Mouse (Mus musculus): ENCODE measurements around the gene Hspa1l.
"Not testable (repeated sequence)": the region's sequence is repeated elsewhere in the genome, so short reads cannot be mapped to it uniquely, and the experiment has no call there.

The Hspa1l gene

DNA sequence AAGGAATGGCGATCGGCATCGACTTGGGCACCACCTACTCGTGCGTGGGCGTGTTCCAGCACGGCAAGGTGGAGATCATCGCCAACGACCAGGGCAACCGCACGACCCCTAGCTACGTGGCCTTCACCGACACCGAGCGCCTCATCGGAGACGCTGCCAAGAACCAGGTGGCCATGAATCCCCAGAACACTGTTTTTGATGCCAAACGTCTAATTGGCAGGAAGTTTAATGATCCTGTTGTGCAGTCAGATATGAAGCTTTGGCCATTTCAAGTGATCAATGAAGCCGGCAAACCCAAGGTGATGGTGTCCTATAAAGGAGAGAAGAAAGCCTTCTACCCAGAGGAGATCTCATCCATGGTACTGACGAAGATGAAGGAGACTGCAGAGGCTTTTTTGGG is 4.5 kb downstream of the Hspa1l start:
- DNase-seq: no peak

DNA sequence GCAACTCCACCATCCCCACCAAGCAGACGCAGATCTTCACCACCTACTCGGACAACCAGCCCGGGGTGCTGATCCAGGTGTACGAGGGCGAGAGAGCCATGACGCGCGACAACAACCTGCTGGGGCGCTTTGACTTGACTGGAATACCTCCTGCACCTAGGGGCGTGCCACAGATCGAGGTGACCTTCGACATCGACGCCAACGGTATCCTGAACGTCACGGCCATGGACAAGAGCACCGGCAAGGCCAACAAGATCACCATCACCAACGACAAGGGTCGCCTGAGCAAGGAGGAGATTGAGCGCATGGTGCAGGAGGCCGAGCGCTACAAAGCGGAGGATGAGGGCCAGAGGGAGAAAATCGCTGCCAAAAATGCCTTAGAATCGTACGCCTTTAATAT is 5.7 kb downstream of the Hspa1l start:
- no peak for DNase-seq

DNA sequence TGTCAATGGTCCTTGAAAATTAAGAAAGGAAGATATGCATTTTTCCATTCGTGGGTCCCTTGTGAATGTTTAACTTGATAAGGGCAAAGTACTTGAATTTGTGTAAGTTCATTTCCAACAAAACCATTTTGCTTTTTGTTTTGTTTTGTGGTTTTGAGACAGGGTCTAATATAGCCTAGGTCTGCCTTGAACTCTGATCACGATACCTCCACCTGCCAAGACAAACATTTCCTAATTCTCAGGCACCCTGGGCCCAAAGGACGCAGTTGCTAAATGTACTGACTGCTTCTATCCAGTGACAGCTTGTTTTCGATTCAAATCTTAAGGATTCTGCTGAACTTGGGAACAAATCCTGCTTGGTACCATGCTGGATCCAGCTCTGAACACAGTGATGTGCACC is 7.1 kb downstream of the Hspa1l start:
- DNase-seq: no peak

DNA sequence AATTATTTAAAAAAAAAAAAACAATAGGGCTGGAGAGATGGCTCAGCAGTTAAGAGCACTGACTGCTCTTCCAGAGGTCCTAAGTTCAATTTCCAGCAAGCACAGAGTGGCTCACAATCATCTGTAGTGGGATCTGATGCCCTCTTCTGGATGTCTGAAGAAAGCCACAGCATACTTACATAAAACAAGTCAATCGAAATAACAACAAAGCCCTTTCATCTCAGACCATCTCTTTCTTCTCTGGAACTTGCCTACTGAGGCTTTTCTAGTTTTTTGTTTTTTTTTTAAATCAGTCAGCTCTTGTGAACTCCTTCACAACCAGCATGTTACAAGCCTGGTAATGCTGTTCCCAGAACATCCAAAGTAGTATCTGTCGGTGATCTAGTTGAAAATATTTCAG is 8.2 kb downstream of the Hspa1l start:
- peak; percentile 54 for DNase-seq

DNA sequence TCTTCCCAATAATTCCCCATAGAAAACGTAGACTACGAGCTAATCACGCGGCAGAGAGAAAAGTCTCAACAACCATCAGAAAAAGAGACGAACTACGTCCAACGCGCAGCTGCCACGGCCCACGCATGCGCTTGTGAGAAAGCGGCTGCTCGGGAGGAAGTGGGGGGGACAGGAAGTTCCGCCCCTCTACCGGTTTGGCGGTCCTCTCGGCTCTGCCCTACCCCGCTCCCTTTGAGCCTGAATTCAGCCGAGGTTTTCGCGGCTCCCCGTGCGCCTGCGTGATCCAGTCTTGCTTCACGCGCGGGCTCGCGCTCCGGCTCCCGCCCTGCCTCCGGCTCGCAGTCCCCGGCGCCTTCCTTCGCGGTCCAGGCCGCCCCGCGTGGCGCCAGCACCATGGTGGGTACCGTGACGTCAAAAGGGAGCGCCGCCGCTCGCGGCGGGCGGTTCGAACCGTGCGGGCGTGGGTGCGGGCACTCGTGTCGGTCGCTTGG is 9.2 kb downstream of the Hspa1l start, which contains the start of gene Lsm2:
TSS of gene Lsm2 (plus strand) at position 173 of the 491 bp plus-strand sequence.
- peak; percentile 93 for DNase-seq

DNA sequence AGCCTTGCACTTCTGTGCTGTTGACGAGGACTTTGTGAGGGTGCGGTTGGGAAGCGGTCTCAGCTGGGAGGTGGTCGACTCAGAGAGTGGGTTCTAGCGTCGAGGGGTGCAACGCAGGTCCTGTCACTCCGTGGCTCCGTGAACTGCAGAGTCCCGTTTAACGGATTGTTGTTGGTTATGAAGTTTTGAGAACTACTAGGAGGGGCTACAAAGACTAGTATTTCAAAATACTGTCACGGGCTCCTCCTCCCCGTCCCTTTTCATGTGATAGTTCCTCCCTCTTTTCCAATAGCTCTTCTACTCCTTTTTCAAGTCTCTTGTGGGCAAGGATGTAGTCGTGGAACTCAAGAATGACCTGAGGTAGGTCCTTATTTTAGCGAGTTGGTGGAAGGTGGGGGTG is 9.8 kb downstream of the Hspa1l start:
- no peak for DNase-seq

DNA sequence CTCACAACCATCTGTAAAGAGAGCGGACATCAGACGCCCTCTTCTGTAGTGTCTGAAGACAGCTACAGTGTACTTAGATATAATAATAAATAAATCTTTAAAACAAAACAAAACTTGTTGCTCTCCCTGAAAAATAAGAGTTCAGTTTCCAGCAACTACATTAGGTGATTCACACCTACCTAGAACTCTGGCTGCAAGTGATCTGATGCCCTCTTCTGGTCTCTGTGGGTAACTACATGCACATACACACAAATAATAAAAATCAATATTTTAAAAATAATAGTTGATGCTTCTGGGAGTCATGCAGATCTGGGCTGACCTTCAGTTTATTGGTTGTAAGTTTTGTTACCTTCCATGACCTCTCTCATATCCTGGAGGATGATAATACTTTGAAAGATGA is 11.7 kb downstream of the Hspa1l start:
- no peak for DNase-seq

DNA sequence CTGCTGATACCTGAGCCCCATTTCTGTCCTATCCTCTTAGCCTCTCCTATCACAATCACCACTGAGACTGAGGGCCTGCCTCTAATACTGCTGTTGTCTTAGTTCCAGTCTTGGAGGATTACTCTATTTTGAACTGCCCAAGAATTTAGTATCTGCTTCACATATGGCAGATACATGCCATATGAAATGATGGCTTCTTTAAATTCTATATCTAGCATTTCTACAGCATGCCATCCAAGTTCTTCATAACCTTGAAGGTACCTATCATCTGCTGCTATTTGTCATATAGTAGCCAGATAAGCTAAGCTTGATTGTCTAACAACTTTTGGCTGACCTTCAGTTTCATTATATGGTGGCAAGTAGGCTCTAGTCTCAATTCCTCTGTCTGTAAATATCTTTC is 22.2 kb downstream of the Hspa1l start:
- no peak for DNase-seq

DNA sequence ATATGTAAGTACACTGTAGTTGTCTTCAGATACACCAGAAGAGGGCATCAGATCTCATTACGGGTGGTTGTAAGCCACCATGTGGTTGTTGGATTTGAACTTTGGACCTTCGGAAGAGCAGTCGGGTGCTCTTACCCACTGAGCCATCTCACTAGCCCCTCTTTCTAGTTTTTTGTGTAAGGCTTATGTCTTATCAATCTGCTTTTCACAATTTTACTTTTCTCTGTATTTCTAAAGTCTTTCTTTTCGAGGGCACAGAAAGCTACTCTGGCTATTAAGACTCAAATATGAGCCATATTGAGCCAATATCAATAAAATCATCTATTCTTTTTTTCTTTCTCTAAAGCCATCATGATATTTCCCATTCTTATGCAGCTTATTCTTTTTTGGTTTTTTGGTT is 22.7 kb downstream of the Hspa1l start:
- DNase-seq: not testable (repeated sequence)

DNA sequence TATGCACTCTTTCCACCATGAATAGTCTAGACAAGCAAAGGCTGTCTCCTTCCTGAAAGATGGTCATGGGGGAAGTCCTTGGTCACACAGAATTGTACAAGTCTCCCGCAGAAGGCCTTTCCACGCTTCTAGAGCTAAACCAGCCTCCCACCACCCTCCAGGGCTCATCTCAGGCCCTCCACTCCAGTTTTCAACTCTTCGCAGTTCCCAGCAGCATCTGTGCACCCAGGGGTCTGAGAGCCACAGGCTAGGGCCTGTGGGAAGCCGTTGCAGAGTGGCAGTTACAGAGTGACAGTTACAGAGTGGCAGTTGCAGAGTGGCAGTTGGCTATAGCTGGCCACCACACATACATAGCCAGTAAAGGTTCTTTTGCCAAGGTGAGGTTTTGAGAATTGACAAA is 23.4 kb downstream of the Hspa1l start:
- DNase-seq: not testable (repeated sequence)

DNA sequence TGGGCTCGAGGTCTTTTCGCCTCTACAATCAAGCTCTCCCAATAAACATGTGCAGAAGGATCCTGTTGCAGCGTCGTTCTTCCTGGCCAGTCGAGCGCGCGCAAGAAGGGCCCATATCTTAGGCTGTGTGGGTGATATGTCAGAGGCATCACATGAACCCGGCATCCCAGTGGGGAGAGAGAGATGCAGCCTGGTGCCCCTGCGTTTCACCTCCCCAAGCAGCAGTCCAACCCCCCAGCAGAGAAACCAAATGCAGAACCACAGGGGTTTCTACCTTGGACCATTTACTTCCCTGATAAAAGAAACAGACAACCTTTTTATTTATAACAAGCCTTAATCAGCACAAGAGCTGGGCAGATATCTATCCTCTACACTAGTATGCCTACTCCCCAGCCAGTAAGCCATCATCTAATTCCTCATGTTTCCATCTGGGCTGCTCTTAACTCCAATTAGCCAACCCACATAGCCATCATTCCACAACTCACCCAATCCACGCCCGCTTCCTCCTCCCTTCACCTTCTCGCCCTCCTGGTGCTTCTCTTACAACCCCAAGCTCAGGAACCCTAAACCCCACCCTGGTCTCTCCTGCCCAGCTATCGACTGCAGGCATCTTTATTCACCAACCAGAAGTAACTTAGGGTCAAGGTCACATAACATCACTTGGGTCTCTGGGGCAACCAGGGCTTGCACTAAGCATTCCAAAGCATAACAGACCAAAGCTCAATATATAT is 24.1 kb downstream of the Hspa1l start:
- DNase-seq: no peak

DNA sequence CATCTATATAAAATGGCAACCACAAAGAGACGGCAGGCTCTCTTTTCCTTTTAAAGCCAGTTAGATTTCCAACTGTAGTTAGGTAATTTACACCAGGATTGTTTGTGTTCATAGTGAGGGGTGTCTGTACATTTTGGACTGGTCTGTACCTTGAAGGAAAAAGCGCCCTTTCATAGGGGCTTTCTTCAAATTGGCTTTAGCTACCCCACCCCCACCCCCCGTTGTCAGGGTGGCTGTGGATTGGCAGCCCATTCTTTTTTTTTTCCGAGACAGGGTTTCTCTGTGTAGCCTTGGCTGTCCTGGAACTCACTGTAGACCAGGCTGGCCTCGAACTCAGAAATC is 24.6 kb downstream of the Hspa1l start:
- DNase-seq: no peak

DNA sequence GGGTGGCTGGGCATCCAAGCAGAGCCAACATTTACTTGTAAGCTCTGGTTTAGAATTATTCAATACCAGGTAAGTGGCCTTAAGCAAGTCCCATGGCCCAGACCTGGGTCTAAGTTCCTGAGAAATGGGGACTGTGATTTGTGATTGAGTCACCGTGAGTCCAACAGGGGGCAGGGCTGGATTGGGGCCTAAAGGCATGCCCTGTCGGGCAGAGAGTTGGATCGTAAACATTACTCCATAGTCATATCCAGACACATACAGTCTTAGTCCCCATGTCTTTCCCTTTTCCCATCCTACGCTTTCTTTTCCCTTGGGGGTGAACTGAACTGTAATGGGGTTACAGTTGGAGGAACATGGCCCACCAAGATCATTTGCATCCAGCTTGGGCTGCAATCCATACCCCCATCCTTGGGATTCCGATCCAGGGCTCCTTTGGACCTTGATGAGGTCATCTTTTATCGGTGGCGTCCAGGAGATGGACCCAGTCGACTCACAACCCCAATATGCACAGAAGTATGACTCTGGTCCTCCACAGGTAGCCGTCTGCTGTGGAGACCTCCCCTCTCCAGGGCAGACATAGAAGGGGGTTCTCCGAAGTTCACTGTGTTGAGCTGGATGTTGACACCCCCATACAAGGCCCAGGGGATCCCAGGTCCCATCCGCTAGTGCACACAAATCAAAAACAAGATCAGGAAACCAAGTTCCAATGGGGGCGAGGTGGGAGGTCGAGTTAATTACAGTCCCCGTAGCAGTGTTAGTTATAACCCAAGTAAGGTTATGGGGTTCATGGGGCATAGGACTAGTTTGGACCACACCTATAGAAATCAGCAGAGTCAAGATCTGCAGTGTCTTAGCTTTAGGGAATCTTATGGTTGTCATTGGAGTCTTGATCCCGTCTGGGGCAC is 26.3 kb downstream of the Hspa1l start:
- no peak for DNase-seq

DNA sequence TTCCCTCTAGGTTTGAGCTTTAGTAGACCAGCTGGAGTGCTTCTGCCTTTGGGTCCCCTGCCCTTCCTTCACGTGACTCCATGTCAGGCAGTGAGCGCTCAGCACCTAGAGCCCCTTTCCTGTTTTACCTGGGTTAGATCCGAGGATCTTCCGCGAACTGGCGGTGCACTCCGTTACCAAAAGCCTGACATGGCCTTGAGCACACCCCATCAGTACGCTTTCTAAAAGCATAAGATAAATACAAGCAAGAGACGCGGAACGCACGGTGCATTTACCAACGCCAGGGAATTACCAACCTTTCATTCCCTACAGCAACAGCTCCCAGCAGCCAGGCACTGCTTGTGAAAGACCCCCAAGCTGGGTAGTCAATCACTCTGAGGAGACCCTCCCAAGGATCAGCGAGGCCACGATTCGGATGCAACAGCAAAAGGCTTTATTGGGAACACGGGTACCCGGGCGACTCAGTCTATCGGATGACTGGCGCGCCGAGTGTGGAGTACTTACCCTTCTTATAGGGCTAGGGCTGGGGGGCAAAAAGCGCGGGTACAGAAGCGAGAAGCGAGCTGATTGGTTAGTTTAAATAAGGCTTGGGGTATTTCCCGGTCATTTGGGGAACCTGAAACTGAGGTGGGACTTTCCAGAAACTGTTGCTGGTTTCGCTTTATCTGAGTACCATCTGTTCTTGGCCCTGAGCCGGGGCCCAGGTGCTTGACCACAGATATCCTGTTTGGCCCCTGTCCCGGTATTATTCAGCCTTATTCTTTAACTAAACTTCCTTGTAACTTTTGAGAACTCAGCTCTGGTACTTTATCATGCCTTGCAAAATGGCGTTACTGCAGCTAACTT is 27.6 kb downstream of the Hspa1l start:
- DNase-seq: peak; percentile 49

DNA sequence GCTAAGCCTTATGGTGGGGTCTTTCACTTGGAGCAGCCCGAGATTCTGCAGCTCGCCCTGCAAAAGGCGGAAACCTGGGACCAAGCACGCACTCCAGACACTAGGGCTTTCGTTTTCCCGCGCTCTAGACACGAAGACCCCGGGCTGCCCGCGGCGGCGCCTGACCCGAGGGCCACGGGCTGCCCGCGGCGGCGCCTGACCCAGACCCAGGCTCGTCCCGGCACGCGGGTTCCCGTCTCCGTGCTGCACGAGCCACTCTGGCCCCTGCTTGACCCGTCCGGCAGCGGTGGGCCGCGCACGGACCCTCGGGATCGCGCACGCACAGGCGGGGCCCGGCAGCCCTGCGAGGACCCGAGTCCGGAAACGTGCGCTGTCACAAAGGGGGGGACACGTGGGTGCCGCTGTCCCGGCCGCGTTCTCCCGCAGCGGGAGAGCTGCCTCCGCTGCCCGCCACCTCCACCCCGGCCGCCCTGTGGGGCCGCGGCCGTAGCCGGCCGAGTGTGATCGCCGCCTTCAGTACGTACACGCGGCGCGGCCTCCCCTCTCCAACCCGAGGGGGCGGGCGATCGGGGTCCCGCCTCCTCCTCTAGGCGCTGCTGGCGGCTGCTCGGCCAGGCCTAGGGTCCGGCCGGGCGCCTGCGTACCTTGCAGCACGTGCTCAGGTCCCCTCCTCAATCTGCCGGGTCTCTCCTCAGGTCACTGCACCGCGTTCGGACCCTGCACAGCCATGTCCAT is 28.4 kb downstream of the Hspa1l start, which contains the start of gene Vars:
TSS of gene Vars (plus strand) at position 271 of the 735 bp plus-strand sequence.
- DNase-seq: peak; percentile 82

DNA sequence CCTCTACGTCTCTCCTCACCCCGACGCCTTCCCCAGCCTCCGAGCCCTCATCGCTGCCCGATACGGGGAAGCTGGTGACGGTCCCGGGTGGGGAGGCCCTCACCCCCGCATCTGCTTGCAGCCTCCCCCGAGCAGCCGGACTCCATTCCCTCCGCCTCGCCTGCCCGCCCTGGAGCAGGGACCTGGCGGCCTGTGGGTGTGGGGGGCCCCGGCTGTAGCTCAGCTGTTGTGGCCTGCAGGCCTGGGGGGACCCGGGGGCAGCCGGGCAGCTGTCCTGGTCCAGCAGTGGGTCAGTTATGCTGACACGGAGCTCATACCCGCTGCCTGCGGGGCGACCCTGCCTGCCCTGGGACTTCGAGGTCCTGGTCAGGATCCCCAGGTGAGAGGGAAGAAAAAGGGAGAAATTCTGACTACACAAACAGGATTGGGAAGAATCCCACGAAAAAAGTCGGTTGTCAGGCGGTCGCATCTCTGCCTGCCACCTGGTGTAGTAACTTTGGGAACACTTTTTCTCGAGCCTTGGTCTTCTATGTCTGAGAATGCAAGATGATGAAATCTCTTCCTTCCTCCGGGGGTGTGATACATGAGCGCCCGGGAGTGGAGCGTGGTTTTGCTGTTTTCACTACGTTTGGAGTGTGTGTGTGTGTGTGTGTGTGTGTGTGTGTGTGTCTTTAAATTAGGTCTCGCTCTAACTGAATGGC is 29.1 kb downstream of the Hspa1l start:
- DNase-seq: peak; percentile 34

DNA sequence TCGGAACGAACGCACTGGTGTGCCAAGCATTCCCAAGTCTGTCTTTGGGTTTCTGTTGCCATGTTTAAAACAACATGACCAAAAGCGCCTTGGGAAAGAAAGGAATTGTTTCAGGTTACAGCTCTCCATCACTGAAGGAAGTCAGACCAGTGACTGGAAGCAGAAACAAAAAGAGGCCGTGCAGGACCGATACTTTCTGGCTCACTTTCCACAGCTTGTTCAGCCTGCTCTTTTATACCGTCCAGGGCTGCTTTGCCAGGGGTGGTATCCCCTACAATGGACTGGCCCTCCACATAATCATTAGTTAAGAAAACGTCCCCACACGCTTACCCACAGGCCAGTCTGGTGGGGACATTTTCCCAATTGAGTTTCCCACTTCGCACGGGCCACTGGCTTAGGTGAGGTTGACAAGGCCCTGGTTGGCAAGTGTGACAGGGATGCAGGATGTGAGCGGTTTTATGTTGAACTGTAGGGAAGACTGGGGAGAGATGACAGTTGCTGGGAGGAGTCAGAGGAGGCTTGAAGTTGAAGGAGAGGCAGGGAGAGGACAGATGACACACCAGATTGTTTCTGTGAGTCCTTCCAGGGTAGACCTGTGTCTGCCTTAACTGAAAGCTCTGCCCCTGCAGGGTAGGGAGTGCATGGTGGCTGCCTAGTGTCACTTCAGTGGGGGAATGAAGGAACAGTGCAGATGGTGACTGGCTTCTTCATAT is 29.8 kb downstream of the Hspa1l start:
- DNase-seq: no peak

DNA sequence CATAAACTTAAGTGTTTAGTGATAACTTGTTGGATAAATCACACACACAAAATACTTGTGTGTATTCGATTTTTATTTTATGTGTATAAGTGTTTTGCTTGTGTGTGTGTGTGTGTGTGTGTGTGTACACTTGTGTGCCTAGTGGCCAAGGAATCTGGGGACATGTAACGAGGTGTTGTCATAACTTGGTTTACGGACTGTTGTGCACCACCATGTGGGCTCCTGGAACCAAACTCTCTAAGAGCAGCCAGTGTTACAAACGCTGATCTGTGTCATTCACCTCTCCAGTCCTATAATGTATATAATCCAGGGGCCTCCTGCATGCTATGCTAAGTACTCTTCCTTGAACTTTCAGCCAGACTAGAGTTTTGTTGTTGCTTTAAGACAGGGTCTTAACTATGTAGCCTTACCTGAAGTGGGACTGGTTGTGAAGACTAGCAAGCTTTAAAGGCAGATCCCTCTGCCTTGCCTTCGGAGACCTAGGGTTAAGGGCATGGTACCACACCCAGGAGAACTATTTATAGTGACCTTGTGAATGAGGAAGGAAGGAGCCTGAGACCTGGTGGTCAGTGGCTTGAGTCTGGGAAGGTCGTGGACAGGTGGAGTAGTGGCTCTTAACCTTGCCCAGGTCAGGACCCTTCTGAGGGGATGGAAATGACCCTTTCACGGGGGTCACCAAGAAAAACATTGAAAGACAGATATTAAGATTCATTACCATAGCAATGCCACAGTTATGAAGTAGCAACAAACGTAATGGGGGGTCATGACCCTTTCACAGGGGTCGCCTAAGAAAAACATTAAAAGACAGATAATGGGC is 30.7 kb downstream of the Hspa1l start:
- DNase-seq: no peak

DNA sequence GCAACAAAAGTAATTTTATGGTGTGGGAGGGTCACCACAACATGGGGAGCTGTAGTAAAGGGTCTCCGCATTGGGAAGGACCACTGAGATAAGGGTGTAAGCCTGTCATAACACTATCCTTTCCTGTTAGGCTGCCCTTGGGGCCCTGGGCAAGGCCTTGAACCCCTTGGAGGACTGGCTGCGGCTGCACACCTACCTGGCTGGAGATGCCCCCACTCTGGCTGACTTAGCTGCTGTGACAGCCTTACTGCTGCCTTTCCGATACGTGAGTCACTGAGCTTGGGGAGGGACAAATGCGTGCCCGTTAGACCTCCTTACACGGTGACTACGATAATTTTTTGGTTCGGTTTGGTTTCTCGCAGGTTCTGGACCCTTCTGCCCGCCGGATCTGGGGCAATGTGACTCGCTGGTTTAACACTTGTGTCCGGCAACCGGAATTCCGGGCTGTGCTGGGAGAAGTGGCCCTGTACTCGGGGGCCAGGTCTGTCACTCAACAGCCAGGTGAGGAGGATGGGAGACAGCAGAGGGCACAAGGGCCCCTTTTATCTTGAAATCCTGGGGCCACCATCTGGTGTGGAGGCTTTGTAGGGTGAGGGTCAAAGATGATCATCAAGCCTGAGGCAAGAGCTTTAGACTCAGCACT is 31.7 kb downstream of the Hspa1l start:
- DNase-seq: no peak

DNA sequence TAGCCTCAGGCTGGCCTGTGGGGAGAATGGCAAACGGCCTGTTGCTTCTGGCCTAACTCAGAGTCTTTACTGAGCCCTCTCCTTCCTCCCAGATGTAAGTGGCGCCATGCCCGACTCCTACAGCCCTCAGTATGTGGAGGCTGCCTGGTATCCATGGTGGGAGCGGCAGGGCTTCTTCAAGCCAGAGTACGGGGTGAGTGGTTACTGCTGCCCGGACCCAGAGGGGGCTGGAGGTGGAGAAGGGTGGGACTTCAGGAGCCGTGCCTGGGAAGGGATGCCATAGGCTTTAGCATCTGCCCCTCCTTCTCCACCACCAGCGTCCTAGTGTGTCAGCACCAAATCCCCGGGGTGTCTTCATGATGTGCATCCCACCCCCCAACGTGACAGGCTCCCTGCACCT is 32.7 kb downstream of the Hspa1l start:
- no peak for DNase-seq
